Mouse (Mus musculus) heart, postnatal 0 days (tissue): Measurements from ENCODE around the gene Slc39a3. TPM values are rescaled to one million over a fixed set of nuclear protein-coding genes. Genes with fewer than 3 reads are reported as not detected.

Experiments used
- ATAC-seq: fragments of 200-750 bp; cut with Nextera tagmentation; 2 replicates; pipeline ENCODE4 v1.8.0; 2017; ENCODE audit warnings: low read depth, moderate number of reproducible peaks, moderate library complexity; ENCODE audit not compliant: insufficient read depth
- DNase-seq: peaks from one replicate; pipeline ENCODE4 v3.0.0-alpha.2; 2016; ENCODE audit warnings: low spot score
- H3K27ac ChIP-seq: fragments of 300-500 bp; sonication (generic); 2 replicates; pipeline ENCODE4 v1.5.1; 2014; ENCODE audit warnings: low read depth, mild to moderate bottlenecking
- H3K27me3 ChIP-seq: fragments of 300-500 bp; sonication (generic); 2 replicates; pipeline ENCODE4 v1.6.1; 2014; ENCODE audit warnings: low read length, mixed read lengths; ENCODE audit not compliant: control insufficient read depth, insufficient read depth
- H3K36me3 ChIP-seq: fragments of 300-500 bp; sonication (generic); replicated peaks from 2 replicates; pipeline ENCODE4 v1.6.1; 2014; ENCODE audit warnings: low read length, mixed read lengths; ENCODE audit not compliant: control insufficient read depth, insufficient read depth
- H3K4me1 ChIP-seq: fragments of 300-500 bp; sonication (generic); 2 replicates; pipeline ENCODE4 v1.6.1; 2014; ENCODE audit warnings: antibody characterized with exemption; ENCODE audit not compliant: control insufficient read depth, insufficient read depth
- H3K4me2 ChIP-seq: fragments of 300-500 bp; sonication (generic); 2 replicates; pipeline ENCODE4 v1.6.1; 2014; ENCODE audit warnings: low read depth, mild to moderate bottlenecking, low read length, moderate library complexity
- H3K4me3 ChIP-seq: fragments of 300-500 bp; sonication (generic); 2 replicates; pipeline ENCODE4 v1.5.1; 2014; ENCODE audit warnings: low read depth, low read length
- H3K9ac ChIP-seq: fragments of 300-500 bp; sonication (generic); replicated peaks from 2 replicates; pipeline ENCODE4 v1.6.1; 2014; ENCODE audit warnings: low read depth, low read length, mixed read lengths
- H3K9me3 ChIP-seq: fragments of 300-500 bp; sonication (generic); replicated peaks from 2 replicates; pipeline ENCODE4 v1.6.1; 2016; ENCODE audit warnings: low read length; ENCODE audit not compliant: control insufficient read depth
- CTCF ChIP-seq: IDR thresholded peaks from 2 replicates; pipeline ENCODE4 v1.5.1; 2016; ENCODE audit warnings: antibody characterized with exemption, control low read depth, low read depth
- EP300 ChIP-seq: IDR thresholded peaks from 2 replicates; pipeline ENCODE4 v1.6.1; 2016; ENCODE audit warnings: antibody characterized with exemption, low read depth
- WGBS: fragments of 180-500 bp; shearing (Covaris S2); extraction: QIAGEN DNeasy Blood & Tissue Kit; methylation state at CpG from one replicate; pipeline ENCODE4 v1.1.7; 2014; 5-methylcytosine and 5-hydroxymethylcytosine counted together
- polyA plus RNA-seq: library from polyadenylated mRNA; unstranded; fragments of >200 nt; fragmentation: Nextera tagmentation; extraction: Ambion mirVana; gene quantifications from 2 replicates; pipeline ENCODE4 v1.2.1, GENCODE M21; 2015
- total RNA-seq: library from RNA; depleted of rRNA; stranded (reverse); fragments of >200 nt; gene quantifications from 2 replicates; pipeline ENCODE4 v1.2.3, GENCODE M21; 2014; ENCODE audit warnings: low replicate concordance

The Slc39a3 gene
- total and polyA plus RNA-seq, 2 experiments from 2014 or later = 6.3 to 18.7 TPM

DNA sequence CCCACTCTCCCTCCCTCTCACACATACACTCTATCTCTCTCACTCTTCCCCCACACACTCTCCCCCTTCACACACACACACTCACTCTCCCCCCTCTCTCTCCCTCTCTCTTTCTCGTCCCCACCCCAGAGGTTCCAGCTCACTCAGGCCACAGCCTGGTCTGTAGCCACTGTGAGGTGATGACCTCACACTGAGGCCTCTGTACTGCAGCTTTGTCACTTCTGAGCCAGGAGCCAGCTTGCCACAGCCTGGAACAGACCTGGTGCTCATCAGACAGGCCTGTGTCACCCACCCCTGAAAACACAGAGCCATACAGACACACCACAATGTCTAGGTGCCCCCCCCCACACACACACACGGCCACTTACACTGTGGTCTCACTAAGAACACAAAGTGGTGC lies 17.0 kb downstream of the Slc39a3 start:
- Histone ChIP-seq H3K4me2 (no peak overlapping the region), H3K36me3 (no peaks in the 10 kb centered on the region), H3K9ac (no peak overlapping the region), H3K4me1 (no peaks in the 10 kb centered on the region), H3K27me3 (peaks cover 39% of the 10 kb centered on the region), H3K27ac (no peak overlapping the region), H3K9me3 (no peaks in the 10 kb centered on the region), H3K4me3 (no peak overlapping the region)
- ATAC-seq = no peak
- TF ChIP-seq CTCF (no peak), EP300 (no peak)
- 50% methylated on average over 2 of the region's 2 CpGs for WGBS
- no peak for DNase-seq

DNA sequence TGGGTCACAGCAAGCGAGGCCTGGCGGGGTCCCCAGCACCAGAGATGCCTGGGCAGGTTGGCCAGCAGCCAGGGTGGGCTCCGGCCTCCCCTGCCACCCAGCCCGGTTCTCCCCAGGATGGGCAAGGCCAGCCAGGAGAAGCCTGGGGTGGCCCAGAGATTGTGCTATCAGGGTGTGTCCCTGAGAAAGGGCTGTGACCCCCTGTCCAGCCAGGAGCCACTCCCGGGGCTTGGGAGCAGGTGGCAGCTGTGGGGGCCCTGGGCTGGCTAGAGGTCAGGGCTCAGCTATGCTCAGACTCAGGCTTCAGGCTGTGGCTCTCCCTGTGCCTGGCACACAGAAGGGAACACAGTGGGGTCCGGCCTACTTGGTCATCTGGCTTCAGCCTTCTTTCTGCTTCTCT lies 17.5 kb downstream of the Slc39a3 start:
- peaks cover 34% of the 10 kb centered on the region for H3K27me3 ChIP-seq
- H3K9ac ChIP-seq = no peak overlapping the region
- DNase-seq (no peak), ATAC-seq (no peak)
- WGBS = 75% methylated on average over 6 of the region's 6 CpGs
- TF ChIP-seq CTCF (no peak), EP300 (no peak)
- no peaks in the 10 kb centered on the region for H3K36me3 ChIP-seq
- H3K4me2 ChIP-seq = no peak overlapping the region
- H3K4me1 ChIP-seq = no peaks in the 10 kb centered on the region
- H3K4me3 ChIP-seq = no peak overlapping the region
- no peaks in the 10 kb centered on the region for H3K9me3 ChIP-seq
- H3K27ac ChIP-seq = no peak overlapping the region

DNA sequence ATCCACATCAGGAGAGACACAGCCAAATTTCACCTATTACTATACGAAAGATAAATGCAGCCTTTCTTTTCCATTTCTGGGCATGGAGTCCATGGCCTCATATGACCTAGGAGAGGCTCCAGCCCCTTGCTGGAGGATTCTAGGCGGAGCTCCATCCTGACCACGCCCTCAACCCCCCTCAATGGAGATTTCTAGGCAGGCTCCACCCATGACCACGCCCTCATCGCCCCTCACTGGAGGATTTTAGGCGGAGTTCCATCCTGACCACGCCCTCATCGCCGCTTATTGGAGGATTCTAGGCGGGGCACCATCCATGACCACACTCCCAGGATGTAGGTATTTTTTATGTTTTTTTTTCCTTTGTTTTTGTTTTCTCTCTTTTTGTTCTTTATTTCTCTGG lies 18.9 kb downstream of the Slc39a3 start:
- Histone ChIP-seq H3K9me3 (no peaks in the 10 kb centered on the region), H3K27me3 (peaks cover 21% of the 10 kb centered on the region; the same call in 1 of the 2 replicates), H3K27ac (no peak overlapping the region), H3K4me1 (no peaks in the 10 kb centered on the region), H3K36me3 (no peaks in the 10 kb centered on the region), H3K9ac (no peak overlapping the region), H3K4me3 (no peak overlapping the region), H3K4me2 (no peak overlapping the region)
- 34% methylated on average over 10 of the region's 10 CpGs for WGBS
- DNase-seq (peak; percentile 21), ATAC-seq (no peak)
- TF ChIP-seq CTCF = no peak
- TF ChIP-seq EP300 = no peak

DNA sequence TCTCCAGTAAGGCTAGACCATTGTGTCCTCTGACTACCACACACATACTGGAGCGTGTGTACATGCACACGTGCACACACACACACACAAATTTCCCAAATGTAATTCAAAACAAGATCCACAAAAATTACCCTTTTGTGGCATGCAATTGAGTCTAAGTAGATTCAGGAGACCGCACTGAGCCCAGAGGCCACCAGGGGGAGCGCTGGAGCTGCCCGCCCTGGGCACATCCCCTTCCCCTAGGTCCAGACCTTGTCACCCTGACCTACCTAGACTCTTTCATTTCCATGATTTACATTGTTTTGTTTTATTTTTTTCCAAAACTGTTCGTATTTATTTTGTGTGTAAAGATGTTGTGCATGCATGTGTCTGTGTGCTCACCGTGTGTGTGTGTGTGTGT lies 20.6 kb downstream of the Slc39a3 start:
- 7% methylated on average over 7 of the region's 7 CpGs for WGBS

GRCm38 (mm10) chr10:81015666-81016065 lies 21.6 kb downstream of the Slc39a3 start:
- WGBS = 70% methylated on average over 2 of the region's 2 CpGs
- no peak for ATAC-seq

More for the DNA sequence above, 20.6 kb downstream of the Slc39a3 start:
- no peak overlapping the region for H3K9ac ChIP-seq
- TF ChIP-seq EP300 (no peak), CTCF (peak; percentile 69)
- no peak overlapping the region for H3K4me3 ChIP-seq
- H3K9me3 ChIP-seq = no peaks in the 10 kb centered on the region
- H3K27ac ChIP-seq = no peak overlapping the region
- H3K4me2 ChIP-seq = no peak overlapping the region
- 0 out of 2 replicates have a peak, but pooled peaks cover 8% of the 10 kb centered on the region for H3K27me3 ChIP-seq
- no peaks in the 10 kb centered on the region for H3K36me3 ChIP-seq
- no peak for ATAC-seq
- DNase-seq = peak; percentile 36
- H3K4me1 ChIP-seq = no peaks in the 10 kb centered on the region

More at GRCm38 (mm10) chr10:81015666-81016065, 21.6 kb downstream of the Slc39a3 start:
- no peaks in the 10 kb centered on the region for H3K9me3 ChIP-seq
- no peaks in the 10 kb centered on the region for H3K4me1 ChIP-seq
- H3K4me3 ChIP-seq = no peak overlapping the region
- H3K4me2 ChIP-seq = no peak overlapping the region
- no peak overlapping the region for H3K27ac ChIP-seq
- DNase-seq = no peak
- no peaks in the 10 kb centered on the region for H3K36me3 ChIP-seq
- H3K27me3 ChIP-seq = 0 out of 2 replicates have a peak, but pooled peaks cover under 1% of the 10 kb centered on the region
- TF ChIP-seq CTCF (no peak), EP300 (no peak)
- H3K9ac ChIP-seq = no peak overlapping the region
